Mouse (Mus musculus) cortical plate, adult 2 months (tissue): ENCODE data around the gene Akap7.

Experiments
- CTCF ChIP-seq: fragments of 200-500 bp; IDR thresholded peaks from 2 replicates; pipeline ENCODE4 v1.5.1; 2011; ENCODE audit warnings: mild to moderate bottlenecking, control low read depth, low read length; ENCODE audit not compliant: insufficient read depth; ENCODE audit errors: extremely low read depth
- POLR2A ChIP-seq: fragments of 200-500 bp; IDR thresholded peaks from 2 replicates; pipeline ENCODE4 v1.6.1; 2011; ENCODE audit warnings: mild to moderate bottlenecking, low read length, control low read depth; ENCODE audit not compliant: insufficient read depth; ENCODE audit errors: extremely low read depth

- TF ChIP-seq CTCF = no peak
- TF ChIP-seq POLR2A = no peak
Measured at GRCm38 (mm10) chr10:25158651-25159050, 149.0 kb downstream of the Akap7 start.
